Mouse (Mus musculus) fat pad, adult 2 months (tissue): ENCODE data around the gene Gm42372.
A peak's percentile ranks its signal among the peaks of the same experiment; 100 is the strongest.

Experiments
- DNase-seq: peaks from one replicate; pipeline ENCODE4 v3.0.0-alpha.2; 2011; ENCODE audit warnings: low read depth, low spot score; ENCODE audit errors: extremely low read depth

Gm42372 gene

DNA sequence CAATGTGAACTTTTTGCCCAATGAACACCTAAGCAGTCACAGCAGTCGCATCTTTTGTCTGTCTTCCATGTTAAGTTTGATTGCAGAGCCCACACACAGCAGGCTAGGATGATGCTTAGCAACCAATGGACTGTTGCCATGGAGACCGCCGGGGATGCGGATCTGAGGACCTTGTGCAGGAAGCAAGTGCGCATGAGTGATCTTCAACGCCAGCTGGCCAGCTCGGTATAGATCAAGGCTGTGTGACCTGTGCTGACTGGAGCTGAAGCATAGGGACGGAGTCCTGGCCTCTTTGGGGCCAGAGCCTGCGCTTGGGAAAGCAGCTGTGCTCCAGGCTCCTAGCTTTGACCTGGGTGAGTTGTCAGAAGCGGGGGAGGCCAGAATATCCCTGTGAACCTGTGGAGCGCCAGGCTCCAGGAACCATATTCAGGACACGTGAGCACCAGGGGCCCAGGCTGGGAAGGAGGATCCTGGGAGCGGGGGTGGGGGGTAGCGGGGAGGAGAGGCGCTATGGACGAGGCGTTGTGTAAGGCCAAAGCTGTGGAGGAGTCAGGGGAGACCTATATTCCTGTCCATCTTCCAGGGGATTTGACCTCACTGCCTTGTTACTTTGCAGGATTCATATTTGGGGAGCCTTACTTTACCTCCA, 23.2 kb upstream of the Gm42372 start, which contains the start of gene Pnmal1:
Gene Pnmal1, plus strand, starts transcription at position 141 of the 649 bp plus-strand sequence.
- no peak for DNase-seq

DNA sequence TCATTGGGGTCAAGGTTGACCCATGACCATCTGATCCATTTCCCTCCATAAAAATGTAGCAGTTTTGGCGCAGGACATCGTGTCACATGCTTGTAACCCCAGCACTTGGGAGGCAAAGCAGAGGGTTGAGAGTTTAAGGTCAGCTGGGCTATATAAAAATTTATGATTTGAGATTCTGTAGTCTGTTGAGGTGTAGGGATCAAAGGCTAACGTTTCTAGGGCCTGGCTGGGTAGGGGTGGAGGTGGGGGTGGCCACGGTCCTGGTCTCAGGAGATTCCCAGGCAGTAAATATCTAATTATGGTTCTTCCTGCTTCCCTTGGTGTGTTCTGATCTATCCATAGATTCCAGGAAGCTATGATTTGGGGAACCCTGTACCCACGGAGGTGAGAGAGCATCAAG, 21.2 kb upstream of the Gm42372 start:
- DNase-seq, result no peak

DNA sequence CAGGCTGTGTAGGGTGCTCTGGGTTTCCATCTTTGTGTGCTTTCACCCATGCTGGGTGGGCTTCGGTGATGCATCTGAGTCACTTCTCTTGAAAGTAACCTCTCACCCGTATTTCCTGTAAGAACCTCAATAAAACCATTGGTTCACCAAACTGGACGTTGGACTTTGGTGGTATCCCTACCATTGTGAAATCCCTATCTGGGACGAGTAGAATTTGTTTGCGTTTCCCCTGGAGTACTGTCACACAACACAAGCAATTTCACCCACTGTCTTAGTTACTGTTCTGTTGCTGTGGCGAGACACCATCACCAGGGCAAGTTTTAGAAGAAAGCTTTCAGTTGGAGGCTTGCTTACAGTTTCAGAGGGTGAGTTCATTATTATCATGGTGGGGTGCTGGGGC, 14.5 kb upstream of the Gm42372 start:
- no peak for DNase-seq

DNA sequence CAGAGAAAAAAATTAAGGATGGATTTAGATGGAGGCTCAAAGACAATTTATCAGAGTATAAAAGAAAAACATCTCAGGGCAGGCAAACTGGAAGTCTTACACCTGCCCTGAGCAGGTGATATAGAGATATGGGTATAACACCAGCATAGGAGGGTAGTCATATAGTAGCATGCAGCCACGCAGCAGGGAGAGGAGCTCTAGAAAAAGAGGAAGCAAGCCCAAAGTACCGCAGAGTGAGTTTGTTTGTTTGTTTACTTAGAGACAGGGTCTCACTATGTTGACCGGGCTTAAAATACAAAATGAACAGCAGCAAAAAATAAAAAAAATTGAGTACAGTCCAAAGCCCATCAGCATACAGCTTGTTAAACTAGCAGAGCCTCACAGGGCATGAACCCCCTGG, 11.7 kb upstream of the Gm42372 start:
- no peak for DNase-seq

DNA sequence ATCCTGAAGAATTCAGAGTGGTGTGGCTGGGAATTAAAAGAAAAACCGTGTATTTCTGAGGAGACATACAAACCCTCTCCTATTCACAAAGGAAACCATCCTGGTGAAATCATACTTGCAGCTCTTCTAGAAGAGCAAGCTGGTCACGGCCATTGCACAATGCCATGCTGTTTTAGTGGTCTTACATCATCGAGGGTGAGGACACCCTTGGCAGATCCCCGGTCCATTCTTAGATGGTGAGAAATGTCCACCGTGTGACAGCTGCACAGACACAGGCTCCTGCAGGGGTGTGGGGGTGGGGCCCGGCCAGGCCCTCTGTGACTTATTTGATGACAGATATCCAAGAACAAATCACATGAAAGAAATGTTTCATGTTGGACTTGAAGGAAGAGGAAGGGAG, 8.9 kb upstream of the Gm42372 start:
- peak; percentile 14 for DNase-seq

DNA sequence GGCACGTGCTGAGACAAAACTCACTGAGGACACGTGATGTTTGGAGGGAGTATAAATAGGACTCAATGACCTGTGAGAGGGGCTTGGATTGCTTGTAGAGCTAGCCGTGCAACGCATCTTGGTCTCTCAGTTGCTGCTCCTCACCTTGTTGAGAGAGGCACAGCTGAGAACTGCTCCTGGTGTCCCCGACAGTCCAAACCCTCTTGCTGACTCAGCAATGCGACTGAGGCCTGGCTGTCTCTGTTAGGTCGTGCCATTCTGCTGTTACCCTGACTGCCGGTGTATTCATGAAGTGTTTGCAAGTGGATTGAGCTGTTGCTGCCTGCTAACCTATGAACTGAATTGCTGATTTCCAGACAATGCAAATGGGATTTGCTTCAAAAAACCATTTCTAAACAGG, 6.6 kb upstream of the Gm42372 start:
- DNase-seq, result no peak

DNA sequence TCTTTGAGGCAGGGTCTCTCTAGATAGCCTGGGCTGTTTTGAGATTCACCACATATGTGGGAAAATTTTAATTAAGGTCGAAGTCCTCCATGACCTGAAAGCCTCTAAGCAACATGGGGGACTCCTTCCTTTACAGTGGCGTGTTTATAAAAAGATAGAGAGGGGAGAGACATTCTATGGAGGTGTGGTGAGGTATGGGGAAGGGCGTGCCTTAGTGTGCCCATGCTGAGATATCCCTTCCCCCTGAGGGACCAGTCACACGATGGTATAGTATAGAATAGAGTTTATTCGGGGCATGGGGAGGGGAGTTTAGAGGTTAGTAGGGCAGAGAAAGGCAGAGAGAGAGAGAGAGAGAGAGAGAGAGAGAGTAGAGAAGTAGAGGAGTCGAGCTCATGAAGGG, 4.7 kb upstream of the Gm42372 start:
- DNase-seq, result no peak

DNA sequence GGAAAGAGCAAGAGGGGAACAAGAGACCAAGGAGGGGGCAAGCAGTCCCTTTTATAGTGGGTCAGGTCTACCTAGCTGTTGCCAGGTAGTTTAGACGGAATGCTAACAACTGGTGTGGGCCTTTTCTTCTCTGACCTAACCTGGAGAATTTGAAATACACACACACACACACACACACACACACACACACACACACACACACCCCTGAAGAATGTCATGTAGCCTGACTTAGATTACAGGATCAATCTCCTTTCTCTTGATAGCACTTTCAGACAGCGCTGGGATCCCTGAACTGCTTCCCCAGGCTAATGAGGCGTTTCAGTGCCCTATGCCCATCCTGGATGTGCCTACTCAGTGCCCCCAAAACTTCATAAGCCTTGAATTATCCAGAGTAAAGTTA, 4.3 kb upstream of the Gm42372 start:
- no peak for DNase-seq

DNA sequence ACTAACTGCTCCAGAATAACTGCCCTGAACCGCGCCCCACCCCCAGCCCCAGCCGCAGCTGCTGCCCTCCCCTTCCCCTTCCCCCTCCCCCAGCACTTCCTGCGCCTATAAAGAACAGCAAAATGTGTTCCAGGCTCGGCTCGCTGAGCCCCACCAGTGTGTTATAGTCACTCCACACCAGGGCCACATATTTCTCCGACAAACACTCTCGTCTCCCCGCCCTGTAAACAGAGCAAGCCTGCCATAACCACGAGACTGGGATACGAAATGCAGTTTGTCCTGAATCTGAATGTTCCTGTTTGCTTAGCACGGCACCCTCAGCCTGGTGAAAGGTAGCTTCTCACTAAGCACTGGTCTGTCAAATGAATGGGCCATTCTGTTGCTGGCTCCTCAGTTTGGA, 2.5 kb upstream of the Gm42372 start:
- no peak for DNase-seq

DNA sequence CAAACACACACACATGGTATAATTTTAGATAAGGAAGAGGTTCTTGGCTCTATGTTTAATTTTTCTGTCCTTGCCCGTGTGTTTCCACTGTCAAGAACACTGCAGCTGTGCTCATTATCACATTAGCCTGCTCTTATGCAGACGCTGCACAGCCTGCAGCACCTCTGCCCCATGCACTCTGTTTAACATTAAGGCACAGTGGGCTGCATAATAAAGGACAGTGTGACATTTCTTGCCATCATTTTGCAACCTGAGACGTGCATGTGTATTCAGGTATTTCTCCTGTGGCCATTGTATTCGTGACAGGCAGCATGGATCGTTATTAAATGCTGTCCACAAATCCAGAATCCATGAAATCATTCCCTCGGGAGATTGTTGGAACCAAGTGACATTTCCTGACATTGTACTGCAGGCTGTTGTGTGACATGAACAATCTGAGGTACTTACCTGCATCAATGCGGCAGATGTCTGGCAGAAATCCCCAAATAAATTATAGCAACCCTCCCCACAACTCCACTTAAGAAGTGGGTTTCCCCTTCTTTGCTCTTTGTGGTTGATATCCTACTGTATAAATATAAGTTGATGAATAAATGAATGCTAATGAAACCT, 4.8 kb downstream of the Gm42372 start:
- no peak for DNase-seq

DNA sequence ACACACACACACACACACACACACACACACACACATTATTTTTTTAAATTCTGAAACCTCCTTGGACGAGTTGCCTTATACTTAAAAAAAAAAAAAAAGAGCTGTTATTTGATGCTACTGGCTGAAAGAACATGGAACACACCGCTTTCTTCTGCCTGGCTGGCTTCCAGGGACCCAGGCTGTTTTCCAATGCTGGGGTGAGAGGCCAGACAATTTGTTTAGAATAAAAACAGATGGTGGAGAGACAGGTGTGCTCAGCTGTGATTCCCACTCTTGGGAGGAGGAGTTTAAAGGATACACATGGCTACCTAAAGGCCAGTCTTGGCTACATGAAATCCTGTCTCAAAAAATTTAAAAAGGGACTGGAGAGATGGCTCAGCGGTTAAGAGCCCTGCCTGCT, 5.5 kb downstream of the Gm42372 start:
- no peak for DNase-seq

DNA sequence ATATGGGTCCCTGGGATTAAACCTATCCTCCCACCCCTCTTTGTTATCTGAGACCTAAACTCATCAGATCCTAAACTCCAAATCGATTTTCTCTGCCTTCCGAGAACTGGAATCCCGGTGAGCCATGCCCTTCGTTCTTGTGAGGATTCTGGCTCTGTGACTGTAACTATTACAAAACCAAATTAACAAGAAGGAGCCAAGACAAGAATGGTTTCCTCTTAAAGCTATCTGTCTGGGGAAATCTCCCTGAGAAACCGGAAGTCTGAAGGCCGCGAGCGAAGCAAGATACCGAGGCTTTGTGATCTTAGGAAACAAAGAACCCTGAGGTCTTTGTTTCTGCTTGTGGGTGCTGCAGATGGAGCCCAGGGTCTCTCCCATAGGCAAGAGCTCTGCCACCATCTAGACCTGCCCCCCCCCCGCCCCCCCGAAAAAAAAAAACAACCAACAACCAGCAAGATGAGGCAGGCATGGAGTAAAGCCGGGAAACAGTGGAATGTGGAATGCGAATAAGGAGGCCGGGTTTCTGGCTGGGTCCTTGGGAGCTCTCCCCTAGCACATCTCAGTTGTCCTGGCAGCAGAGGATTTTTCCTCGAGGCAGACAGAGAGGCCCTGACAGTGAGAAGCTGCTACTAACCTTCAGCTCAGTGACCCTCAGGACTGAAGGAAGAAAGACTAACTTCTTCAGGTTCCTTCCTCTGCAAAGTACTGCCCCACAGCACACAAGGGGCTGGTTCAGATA, 7.3 kb downstream of the Gm42372 start:
- no peak for DNase-seq

DNA sequence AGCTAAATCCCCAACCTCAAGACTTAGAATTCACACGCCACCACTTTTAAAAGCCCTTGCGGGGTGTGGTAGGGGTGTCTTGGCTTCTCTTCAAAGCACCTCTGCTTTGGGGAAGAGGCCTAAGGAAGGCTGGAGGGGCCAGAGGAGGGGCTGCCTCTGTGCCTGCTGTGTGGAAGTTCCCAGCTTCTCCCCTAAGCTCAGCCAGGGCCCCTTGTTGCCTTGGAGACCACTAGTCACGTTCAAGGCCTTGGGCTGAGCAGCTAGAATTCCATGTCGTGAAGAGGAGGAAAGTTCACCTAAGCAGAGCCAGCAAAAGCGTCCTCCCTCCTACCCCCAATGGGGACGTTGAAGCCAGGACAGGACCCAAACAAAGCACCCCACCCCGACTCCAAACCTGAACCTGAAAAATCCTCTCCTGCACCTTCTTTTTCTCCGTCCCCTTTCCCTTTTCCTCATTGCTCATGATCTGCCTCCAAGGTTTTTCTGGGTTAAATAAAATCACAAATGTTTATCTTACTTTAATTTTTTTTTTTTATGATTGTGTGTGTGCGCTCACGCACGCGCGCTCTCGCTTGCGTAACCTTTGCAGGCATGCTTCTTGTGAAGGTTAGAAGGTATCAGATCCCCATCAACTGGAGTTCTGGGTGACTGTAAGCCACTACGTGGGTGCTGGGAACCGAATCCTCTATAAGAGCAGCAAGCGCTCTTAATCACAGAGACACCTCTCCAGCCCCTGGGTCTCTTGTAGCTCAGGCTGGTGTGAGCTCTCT, 9.0 kb downstream of the Gm42372 start:
- no peak for DNase-seq

DNA sequence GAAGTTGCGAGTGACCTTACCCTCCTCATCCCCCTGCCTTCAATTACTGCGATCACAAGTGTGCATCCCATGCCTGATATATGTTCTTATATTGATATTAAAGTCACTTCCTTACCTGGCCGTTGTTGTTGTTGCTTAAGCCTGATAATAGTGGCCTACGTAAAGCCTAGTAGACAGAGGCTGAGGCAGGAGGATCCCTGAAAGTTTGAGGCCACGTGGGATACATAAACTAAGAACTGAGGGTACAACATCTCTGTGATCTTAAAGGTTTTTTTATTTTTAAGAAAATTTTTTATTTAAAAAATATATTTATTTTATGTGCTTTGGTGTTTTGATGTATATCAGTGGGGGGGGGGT, 9.5 kb downstream of the Gm42372 start, which contains the start of gene Ccdc8:
Gene Ccdc8, plus strand, starts transcription at position 258 of the 357 bp plus-strand sequence.
- no peak for DNase-seq

DNA sequence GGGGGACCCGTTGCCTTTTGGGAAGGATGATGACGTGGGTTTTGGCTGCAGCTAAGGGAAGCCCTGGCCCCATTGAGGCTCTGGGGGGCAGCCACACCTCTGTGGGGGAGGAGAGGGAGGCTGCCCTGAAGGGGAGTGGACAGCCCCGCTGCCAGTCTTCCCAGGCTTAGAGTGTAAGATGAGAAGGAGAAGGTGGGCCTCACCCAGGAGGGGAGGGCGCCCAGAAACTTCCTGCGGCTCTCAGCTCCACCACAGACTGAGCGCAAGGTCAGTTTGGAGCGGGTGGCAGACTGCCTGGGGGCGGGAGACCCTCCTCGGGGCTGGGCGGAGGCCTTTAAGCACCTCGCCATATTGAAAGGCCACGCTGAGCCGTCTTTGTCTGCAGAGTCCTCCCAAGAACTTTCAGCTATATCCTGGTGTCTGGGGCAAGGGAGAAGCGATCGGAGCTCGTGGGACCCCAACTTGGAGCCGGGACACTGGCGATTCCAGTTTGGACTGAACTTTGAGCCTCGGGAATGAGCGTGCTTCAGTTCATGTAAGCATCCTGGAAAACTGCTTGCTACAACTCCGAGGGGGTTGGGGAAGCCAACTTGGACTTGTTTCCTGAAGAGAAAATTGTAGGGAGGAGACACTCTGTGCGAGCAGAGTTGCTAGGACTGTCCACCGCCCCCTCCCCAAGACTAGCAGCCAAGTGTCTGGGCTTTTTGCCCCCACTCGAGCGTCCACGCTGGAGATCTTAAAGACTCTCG, 10.9 kb downstream of the Gm42372 start:
- no peak for DNase-seq

DNA sequence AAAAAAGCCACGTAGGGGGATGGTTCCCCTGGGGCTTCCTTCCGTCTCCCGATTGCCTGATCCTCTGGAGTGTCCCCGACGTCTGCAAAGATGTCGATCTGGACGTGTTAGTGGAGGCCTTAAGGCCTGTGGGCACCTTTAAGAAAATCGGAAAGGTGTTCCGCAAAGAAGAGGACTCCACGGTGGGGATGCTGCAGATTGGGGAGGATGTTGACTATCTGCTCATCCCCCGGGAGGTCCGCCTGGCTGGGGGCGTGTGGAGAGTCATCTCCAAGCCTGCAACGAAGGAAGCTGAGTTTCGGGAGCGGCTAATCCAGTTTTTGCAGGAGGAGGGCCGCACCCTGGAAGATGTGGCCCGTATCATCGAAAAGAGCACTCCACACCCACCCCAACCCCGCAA, 11.5 kb downstream of the Gm42372 start:
- no peak for DNase-seq

DNA sequence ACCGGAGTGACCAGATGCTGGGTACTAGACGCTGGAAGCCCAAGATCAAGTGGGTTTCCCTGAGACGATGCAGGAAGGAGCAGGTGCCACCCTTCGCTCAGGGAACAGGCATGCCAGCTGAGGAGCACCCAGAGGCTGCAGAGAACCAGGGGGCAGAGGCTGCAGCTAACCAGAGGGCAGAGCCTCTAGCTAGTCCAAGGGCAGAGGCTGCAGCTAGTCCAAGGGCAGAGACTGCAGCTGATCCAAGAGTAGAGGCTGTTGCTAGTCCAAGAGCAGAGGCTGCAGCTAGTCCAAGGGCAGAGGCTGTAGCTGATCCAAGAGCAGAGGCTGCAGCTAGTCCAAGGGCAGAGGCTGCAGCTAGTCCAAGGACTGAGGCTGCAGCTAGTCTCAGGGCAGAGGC, 12.5 kb downstream of the Gm42372 start:
- no peak for DNase-seq

DNA sequence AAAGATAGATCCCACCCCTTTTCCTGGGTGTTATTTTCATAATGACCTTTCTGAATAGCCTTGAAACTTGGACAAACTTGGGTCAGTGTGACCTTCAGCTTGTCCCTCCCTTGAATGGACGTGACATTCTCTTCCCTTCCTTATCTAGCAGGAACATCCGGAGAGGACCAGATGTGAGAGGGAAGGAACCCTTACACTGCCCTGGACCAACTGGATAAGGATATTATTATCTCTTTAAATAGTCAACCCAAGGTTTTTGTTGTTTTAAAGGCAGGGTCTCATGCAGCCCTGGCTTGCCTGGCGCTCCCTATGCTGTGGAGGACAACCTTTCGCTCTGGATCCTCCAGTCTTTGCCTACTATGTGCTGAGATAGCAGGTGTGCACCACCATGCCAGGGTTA, 16.3 kb downstream of the Gm42372 start:
- DNase-seq, result no peak

DNA sequence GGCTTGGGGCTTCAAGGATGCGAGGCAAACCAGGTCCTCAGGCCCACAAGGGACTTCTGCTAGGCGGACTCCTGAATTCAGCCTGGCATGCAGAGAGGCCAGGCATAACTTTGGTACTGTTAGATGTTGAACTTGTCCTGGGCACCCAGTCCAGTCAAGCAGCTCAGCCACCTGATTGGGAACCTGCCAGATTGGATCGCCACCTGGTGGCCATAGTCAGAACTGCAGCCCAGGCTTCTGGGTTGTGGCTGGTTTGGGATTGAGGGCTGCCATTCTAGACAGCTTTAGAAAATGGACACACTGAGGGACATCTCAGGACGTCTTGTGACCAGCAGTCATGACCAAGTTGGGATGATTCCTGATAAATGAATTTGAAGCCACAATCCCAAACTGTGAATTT, 16.8 kb downstream of the Gm42372 start:
- DNase-seq, result no peak

DNA sequence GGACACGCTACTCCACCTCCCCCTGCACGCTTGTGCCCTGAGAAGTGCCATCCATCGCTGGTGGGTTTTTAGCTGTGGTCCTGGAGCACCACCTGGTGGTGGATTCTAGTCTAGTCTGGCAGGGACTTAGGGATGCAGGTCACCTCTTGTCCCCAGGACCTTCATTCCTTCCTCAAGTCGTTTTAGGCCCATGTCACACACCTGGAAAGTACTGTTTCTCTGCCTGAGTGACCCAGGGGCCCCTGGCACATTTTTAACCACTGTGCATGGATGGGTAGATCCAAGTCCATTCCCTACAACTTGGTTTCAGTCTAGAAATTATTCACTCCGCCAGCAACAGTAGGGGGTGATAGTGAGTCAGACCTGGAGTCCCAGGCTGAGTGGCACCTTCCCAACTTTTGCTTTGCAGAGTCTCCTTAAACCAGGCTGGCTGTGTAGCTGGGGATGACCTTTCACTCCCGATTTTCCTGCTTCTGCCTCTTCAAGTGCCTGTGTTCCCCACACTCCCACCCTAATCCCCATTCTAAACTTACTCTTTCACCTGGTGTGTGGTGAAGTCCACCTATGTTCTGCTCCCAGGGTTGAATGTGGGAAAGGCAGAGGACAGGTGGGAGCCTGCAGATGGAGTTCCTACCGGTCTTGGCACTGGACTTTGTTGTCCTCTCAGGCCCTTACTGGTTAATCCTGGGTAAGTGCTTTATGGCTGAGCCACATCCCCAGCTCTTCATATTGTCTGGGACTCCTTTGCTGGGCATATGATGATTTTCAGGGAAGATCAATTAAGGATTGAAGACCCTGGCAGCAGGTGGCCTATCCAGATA, 19.7 kb downstream of the Gm42372 start:
- no peak for DNase-seq
